Mouse (Mus musculus) megakaryocyte progenitor cell, adult 5-6 weeks (primary cell): ENCODE measurements around the gene Agtr1a. TPM values are rescaled to one million over a fixed set of nuclear protein-coding genes. Genes with fewer than 3 reads are reported as not detected.

Experiments
- ATAC-seq: replicated peaks from 2 replicates; pipeline ENCODE4 v1.8.0; 2016; ENCODE audit warnings: mild to moderate bottlenecking, moderate TSS enrichment, inconsistent platforms; ENCODE audit not compliant: poor library complexity
- total RNA-seq, 2 experiments: library from RNA; stranded (forward) in 1 of 2; stranded (reverse) in 1 of 2; fragments of 157-497, 149-512 nt in 1 of 2; fragments of 200-1000 nt in 1 of 2; gene quantifications; 2 replicates each; pipeline versions ENCODE4 v1.2.3 to v1.2.4; 2015 to 2017

The Agtr1a gene
- total RNA-seq (2015), result 1.8 TPM in 2 replicates
- total RNA-seq (2017), result 0.27 and 0.29 TPM in 2 replicates

- peak; percentile 24 for ATAC-seq
Observed at GRCm38 (mm10) chr13:30336148-30336801, at the start of gene Agtr1a. Gene Agtr1a, plus strand, starts transcription at chr13:30336441.

GRCm38 (mm10) chr13:30310221-30310620, 26.0 kb upstream of the Agtr1a start:
- no peak for ATAC-seq

- ATAC-seq, result no peak
Observed at GRCm38 (mm10) chr13:30324669-30325346, 11.4 kb upstream of the Agtr1a start.

GRCm38 (mm10) chr13:30331061-30331460, 5.2 kb upstream of the Agtr1a start:
- no peak for ATAC-seq

- peak; percentile 10 for ATAC-seq
Observed at GRCm38 (mm10) chr13:30331851-30332250, 4.4 kb upstream of the Agtr1a start.

- peak; percentile 78 for ATAC-seq
Observed at GRCm38 (mm10) chr13:30332581-30332980, 3.7 kb upstream of the Agtr1a start.

- ATAC-seq, result no peak
Observed at GRCm38 (mm10) chr13:30334667-30335066, 1.6 kb upstream of the Agtr1a start.

- ATAC-seq, result no peak
Observed at GRCm38 (mm10) chr13:30336913-30337312, 672 bp downstream of the Agtr1a start.

- no peak for ATAC-seq
Observed at GRCm38 (mm10) chr13:30337646-30338045, 1.4 kb downstream of the Agtr1a start.

GRCm38 (mm10) chr13:30338576-30338975, 2.3 kb downstream of the Agtr1a start:
- no peak for ATAC-seq

- no peak for ATAC-seq
Observed at GRCm38 (mm10) chr13:30339927-30340326, 3.7 kb downstream of the Agtr1a start.

- no peak for ATAC-seq
Observed at GRCm38 (mm10) chr13:30341987-30342898, 6.0 kb downstream of the Agtr1a start.

- ATAC-seq, result no peak
Observed at GRCm38 (mm10) chr13:30345427-30345913, 9.2 kb downstream of the Agtr1a start.

GRCm38 (mm10) chr13:30346881-30347280, 10.6 kb downstream of the Agtr1a start:
- no peak for ATAC-seq

GRCm38 (mm10) chr13:30348306-30348705, 12.1 kb downstream of the Agtr1a start:
- no peak for ATAC-seq

GRCm38 (mm10) chr13:30351966-30352365, 15.7 kb downstream of the Agtr1a start:
- ATAC-seq, result no peak

GRCm38 (mm10) chr13:30354991-30355580, 18.8 kb downstream of the Agtr1a start:
- no peak for ATAC-seq

- no peak for ATAC-seq
Observed at GRCm38 (mm10) chr13:30355979-30356378, 19.7 kb downstream of the Agtr1a start.

- no peak for ATAC-seq
Observed at GRCm38 (mm10) chr13:30358456-30359168, 22.4 kb downstream of the Agtr1a start.

- no peak for ATAC-seq
Observed at GRCm38 (mm10) chr13:30359886-30360285, 23.6 kb downstream of the Agtr1a start.
